22 mouse cellular contexts compared by ENCODE assay signal in the genomic region with DNA sequence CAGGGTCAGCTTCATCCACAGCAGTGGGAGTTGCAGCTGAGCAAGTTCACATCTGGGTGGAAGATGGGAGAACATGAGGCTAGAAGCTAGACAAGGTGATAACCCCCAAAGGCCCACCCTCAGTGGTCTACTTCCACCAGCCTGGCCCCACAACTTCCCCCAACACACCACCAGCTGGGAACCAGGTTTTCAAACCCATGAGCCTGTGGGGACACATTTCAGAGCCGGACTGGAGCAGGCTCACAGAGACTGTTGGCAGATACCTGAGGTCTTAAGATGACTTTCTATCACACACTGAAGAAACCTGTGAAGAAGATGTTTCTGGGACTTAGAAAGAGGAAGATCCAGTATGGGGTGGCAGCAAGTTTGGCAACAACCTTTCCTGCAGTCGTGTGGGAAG. TPM values are rescaled to one million over a fixed set of nuclear protein-coding genes. Genes with fewer than 3 reads are reported as not detected.
DNase-seq lines count a peak whose midpoint lies in the region; ATAC-seq and TF ChIP-seq lines count a peak whose summit lies in the region.
"Had no signal": no experiment of that assay in that cellular context is flagged by ENCODE, and none has a peak within 500 bp of the region (broad histone marks: within the 10 kb centered on the region; RNA-seq: fewer than 3 reads in every experiment).

No protein-coding gene starts in this region.

- ATAC-seq in granulocyte monocyte progenitor cell, adult 5-6 weeks (replicated peaks; ENCODE audit: poor library complexity, severe bottlenecking), result peak; percentile 35; the same call in 1 of the 2 replicates
- no peak for ATAC-seq in kidney, embryonic 16.5 days (ENCODE audit: low FRiP score, low TSS enrichment)
- ATAC-seq: activated CD4-positive, CD25-positive, alpha-beta regulatory T cell, adult 4 months; CD4-positive, CD25-positive, alpha-beta regulatory T cell, adult 4 months; Patski had no signal

- H3K36me3 ChIP-seq in CH12.LX (replicated peaks in 1 of 2; ENCODE audit: control insufficient read depth in 1 of 2, insufficient read depth in 1 of 2, low read length in 1 of 2), result peaks cover 0 to 2% of the 10 kb centered on the region in 2 experiments
- H3K36me3 ChIP-seq in MEL (ENCODE audit: control insufficient read depth in 1 of 2, insufficient read depth in 2 of 2, low read length in 2 of 2), result no peaks in the 10 kb centered on the region
- no peaks in the 10 kb centered on the region for H3K36me3 ChIP-seq in kidney, embryonic 16.5 days (ENCODE audit: insufficient read depth, low read length)
- H3K36me3 ChIP-seq: G1E had no signal

- H3K27ac ChIP-seq in CH12.LX (ENCODE audit: insufficient read depth, low read depth) (no peak overlapping the region), MEL (ENCODE audit: control insufficient read depth, low read depth, low read length) (no peak overlapping the region)
- no peak overlapping the region for H3K27ac ChIP-seq in kidney, embryonic 16.5 days (ENCODE audit: low read length)

- in situ Hi-C loops in CH12.LX (cut with MboI; ENCODE audit: low pct_ligation_motif_present, low pct_unique_long_range_greater_than_20kb, low sequenced_read_pairs), result no loop called here

- DNase-seq in CH12.LX (ENCODE audit: extremely low read depth) (peak; percentile 26), MEL (ENCODE audit: low read depth, low spot score) (peak; percentile 13)
- DNase-seq in kidney, postnatal 25 days, result no peak
- no peak for DNase-seq in gastrocnemius, postnatal 14 days
- DNase-seq: adrenal gland, adult 2 months; adrenal gland, adult 8-10 months; adrenal gland, postnatal 10 days; adrenal gland, postnatal 14 days; adrenal gland, postnatal 25 days; adrenal gland, postnatal 36 days; B cell, adult 2 months; cerebellum, adult 11 months; cerebellum, adult 11-12 months; cerebellum, adult 18-20 months; cerebellum, adult 2 months; cerebellum, adult 8-10 months had no signal

- dilution Hi-C loops in CH12.LX (cut with MboI; ENCODE audit: extremely low pct_ligation_motif_present, extremely low pct_unique_long_range_greater_than_20kb, low sequenced_read_pairs), result no loop called here

- TF ChIP-seq POLR2A in CH12.LX (IDR thresholded peaks at IDR 0.05; ENCODE audit: low read depth, low read length) (0 out of 2 replicates have a peak, but pooled peaks have one; percentile 35), MEL (IDR thresholded peaks at IDR 0.05; ENCODE audit: control insufficient read depth in 1 of 2, insufficient read depth in 1 of 2, low read depth in 1 of 2, low read length in 2 of 2, poor library complexity in 1 of 2) (no peak)

- no peak for TF ChIP-seq CTCF in CH12.LX (conservative IDR thresholded peaks at IDR 0.05 in 1 of 2, IDR thresholded peaks at IDR 0.05 in 1 of 2; ENCODE audit: low read depth in 2 of 2, low read length in 2 of 2)
- TF ChIP-seq CTCF in MEL (IDR thresholded peaks at IDR 0.05 in 2 of 3, conservative IDR thresholded peaks at IDR 0.05 in 1 of 3; ENCODE audit: control insufficient read depth in 1 of 3, insufficient read depth in 1 of 3, low read depth in 2 of 3, low read length in 3 of 3, poor library complexity in 1 of 3, severe bottlenecking in 1 of 3), result no peak

- no peak for TF ChIP-seq EP300 in CH12.LX (IDR thresholded peaks at IDR 0.05; ENCODE audit: low read length)
- no peak for TF ChIP-seq EP300 in MEL (IDR thresholded peaks at IDR 0.05; ENCODE audit: low read depth in 1 of 2, low read length in 2 of 2)

- H3K4me2 ChIP-seq in CH12.LX (ENCODE audit: insufficient read depth, low read depth, poor library complexity, severe bottlenecking), result peak overlapping the region; percentile 66
- H3K4me2 ChIP-seq in kidney, embryonic 16.5 days (replicated peaks; ENCODE audit: low read depth, low read length), result no peak overlapping the region

- 52% methylated on average over 2 of the region's 2 CpGs for WGBS in kidney, embryonic 16.5 days

- TF ChIP-seq RAD21 in CH12.LX (IDR thresholded peaks at IDR 0.05; ENCODE audit: low read depth, low read length) (no peak), MEL (IDR thresholded peaks at IDR 0.05; ENCODE audit: low read depth, low read length) (no peak)

- H3K27me3 ChIP-seq in CH12.LX (replicated peaks) (peaks cover 4% of the 10 kb centered on the region), MEL (ENCODE audit: control insufficient read depth in 1 of 2, insufficient read depth in 2 of 2, low read length in 2 of 2) (peaks cover 0 to 4% of the 10 kb centered on the region in 2 experiments; a peak in 1 of 4 replicates)
- no peaks in the 10 kb centered on the region for H3K27me3 ChIP-seq in kidney, embryonic 16.5 days (ENCODE audit: insufficient read depth, low read length)

- H3K79me2 ChIP-seq in CH12.LX (replicated peaks; ENCODE audit: control insufficient read depth, extremely low read depth, insufficient read depth, poor library complexity, severe bottlenecking) (no peaks in the 10 kb centered on the region), MEL (ENCODE audit: control insufficient read depth, insufficient read depth, low read length, poor library complexity) (no peaks in the 10 kb centered on the region)

- H3K9me3 ChIP-seq in CH12.LX (replicated peaks; ENCODE audit: low read length) (peaks cover 3% of the 10 kb centered on the region), MEL (replicated peaks; ENCODE audit: insufficient read depth, low read length) (no peaks in the 10 kb centered on the region)
- no peaks in the 10 kb centered on the region for H3K9me3 ChIP-seq in kidney, embryonic 16.5 days (ENCODE audit: low read length)
- H3K9me3 ChIP-seq: G1E had no signal

- H3K9ac ChIP-seq in CH12.LX (ENCODE audit: insufficient read depth, low read depth) (no peak overlapping the region), MEL (ENCODE audit: control insufficient read depth, low read depth, low read length, poor library complexity, severe bottlenecking) (no peak overlapping the region)
- no peak overlapping the region for H3K9ac ChIP-seq in kidney, embryonic 16.5 days (replicated peaks; ENCODE audit: low read length)

- intact Hi-C loops in gastrocnemius, postnatal 14 days (cut with DNase I; ENCODE audit: low total_unique reads), result no loop called here

- H3K4me3 ChIP-seq in CH12.LX (replicated peaks in 1 of 3; ENCODE audit: low read depth in 2 of 3, low read length in 2 of 3, poor library complexity in 1 of 3), result peak overlapping the region in 2 of 3 experiments; percentile 39 to 50
- H3K4me3 ChIP-seq in MEL (ENCODE audit: control insufficient read depth in 1 of 2, insufficient read depth in 1 of 2, low read depth in 2 of 2, low read length in 2 of 2), result no peak overlapping the region
- no peak overlapping the region for H3K4me3 ChIP-seq in kidney, embryonic 16.5 days (ENCODE audit: low read length)

- H3K4me1 ChIP-seq in CH12.LX (ENCODE audit: control insufficient read depth in 1 of 2, insufficient read depth in 2 of 2) (peaks cover 7 to 15% of the 10 kb centered on the region in 2 experiments; a peak in 3 of 4 replicates), MEL (ENCODE audit: control insufficient read depth in 1 of 2, insufficient read depth in 2 of 2, low read length in 2 of 2) (no peaks in the 10 kb centered on the region)
- H3K4me1 ChIP-seq in kidney, embryonic 16.5 days (ENCODE audit: insufficient read depth, low read length), result no peaks in the 10 kb centered on the region

TF ChIP-seq in CH12.LX, 34 proteins besides CTCF, POLR2A, EP300 and RAD21 (continues in another document):
- TF ChIP-seq MYC (IDR thresholded peaks at IDR 0.05; ENCODE audit: low read depth, low read length), result no peak
- no peak for TF ChIP-seq POLR2AphosphoS2 (IDR thresholded peaks at IDR 0.05; ENCODE audit: low read depth, low read length)
- TF ChIP-seq TCF12 (IDR thresholded peaks at IDR 0.05; ENCODE audit: low read depth, low read length), result peak; percentile 68
- TF ChIP-seq ELF1 (IDR thresholded peaks at IDR 0.05; ENCODE audit: low read depth, low read length), result 0 out of 2 replicates have a peak, but pooled peaks have one; percentile 25
- peak; percentile 48; the same call in 1 of the 2 replicates for TF ChIP-seq MAZ (IDR thresholded peaks at IDR 0.05; ENCODE audit: low read depth, low read length)
- TF ChIP-seq USF1 (IDR thresholded peaks at IDR 0.05; ENCODE audit: low read depth, low read length), result no peak
- peak; percentile 61; the same call in 1 of the 2 replicates for TF ChIP-seq IRF4 (IDR thresholded peaks at IDR 0.05; ENCODE audit: low read depth, low read length)
- TF ChIP-seq TBP (conservative IDR thresholded peaks at IDR 0.05; ENCODE audit: low read depth, low read length), result 0 out of 2 replicates have a peak, but pooled peaks have one; percentile 55
- TF ChIP-seq NRF1 (IDR thresholded peaks at IDR 0.05; ENCODE audit: low read depth, low read length), result peak; percentile 39; the same call in 1 of the 2 replicates

TF ChIP-seq in MEL, 35 proteins besides CTCF, POLR2A, EP300 and RAD21:
- TF ChIP-seq ZNF384 (IDR thresholded peaks at IDR 0.05; ENCODE audit: low read depth, low read length) (no peak), MAFK (IDR thresholded peaks at IDR 0.05; ENCODE audit: borderline replicate concordance, low read depth, low read length) (no peak), E2F4 (IDR thresholded peaks at IDR 0.05; ENCODE audit: borderline replicate concordance, low read depth, low read length) (no peak), ETS1 (IDR thresholded peaks at IDR 0.05; ENCODE audit: low read depth, low read length) (no peak), TAL1 (IDR thresholded peaks at IDR 0.05; ENCODE audit: low read length) (no peak), MYC (IDR thresholded peaks at IDR 0.05; ENCODE audit: low read depth, low read length) (no peak), ZMIZ1 (IDR thresholded peaks at IDR 0.05; ENCODE audit: low read depth, low read length) (no peak), CHD2 (IDR thresholded peaks at IDR 0.05; ENCODE audit: low read length) (no peak), SMC3 (IDR thresholded peaks at IDR 0.05; ENCODE audit: low read depth, low read length) (no peak), USF2 (IDR thresholded peaks at IDR 0.05; ENCODE audit: borderline replicate concordance in 1 of 2, insufficient read depth in 1 of 2, low read depth in 1 of 2, low read length in 2 of 2) (no peak), GABPA (IDR thresholded peaks at IDR 0.05; ENCODE audit: low read depth, low read length) (no peak), POLR2AphosphoS2 (IDR thresholded peaks at IDR 0.05; ENCODE audit: low read length) (no peak)
TF ChIP-seq in MEL: peak in this region for 0.

RNA-seq across cellular contexts. Expression of gene Parp11, which starts 26.5 kb away (rescaled TPM):
- 8.9 and 9.2 TPM in 2 replicates for total RNA-seq in CH12.LX (2012; rRNA removed)
- 7.2 and 9.7 TPM in 2 replicates for total RNA-seq in CH12.LX (2014; rRNA removed)
- polyA plus RNA-seq in CH12.LX (2012; ENCODE audit: insufficient read length, low read depth), result 10.4 and 11.4 TPM in 2 replicates
- 4.9 and 5.9 TPM in 2 replicates for total RNA-seq in MEL (2012; rRNA removed)
- 1 to 10 TPM in 1 of 2 experiments, not detected in 1; 8.2 TPM for polyA plus RNA-seq in MEL (2012; ENCODE audit: insufficient read depth in 1 of 2, insufficient read length in 2 of 2, low read depth in 1 of 2, low replicate concordance in 2 of 2, missing spikeins in 1 of 2)
- 21.4 and 36.6 TPM in 2 replicates for total RNA-seq in granulocyte monocyte progenitor cell, adult 5-6 weeks (2014; fragmentation: Nextera tagmentation)
- 24.9 and 33.3 TPM in 2 replicates for total RNA-seq in granulocyte monocyte progenitor cell, adult 5-6 weeks (2017)
- polyA plus RNA-seq in kidney, embryonic 16.5 days (2015; fragmentation: Nextera tagmentation; extraction: Ambion mirVana), result 23.9 and 25.6 TPM in 2 replicates
- 1 to 10 TPM; 3.8 to 5.7 TPM for total RNA-seq in gastrocnemius, postnatal 14 days (2021)

Comparison
In these comparisons a context has a peak if more than half of its experiments do, and no peak if none do; other contexts are left out.
1. DNase-seq: peak in CH12.LX (single experiment) and MEL (single experiment); none in kidney, postnatal 25 days (0 of 2) and gastrocnemius, postnatal 14 days (single experiment).
2. H3K4me3 ChIP-seq: peak in CH12.LX (2 of 3); none in MEL (0 of 2) and kidney, embryonic 16.5 days (single experiment).
3. Of the 35 proteins assayed by ChIP-seq in both MEL and CH12.LX: peak only in MEL: none; only in CH12.LX: ELF1, HCFC1, MAZ, NRF1, POLR2A, TBP and 1 more; in both: none; in neither: 28.